Mouse (Mus musculus) heart, postnatal 14 days (tissue): ENCODE data around the gene Mgat4b. TPM values are rescaled to one million over a fixed set of nuclear protein-coding genes. Genes with fewer than 3 reads are reported as not detected.

Experiments
- DNase-seq, 2 experiments: peaks; one replicate each; pipeline ENCODE4 v3.0.0; 2021 to 2022
- intact Hi-C: fragments of 180-260 bp; cut with DNase I; formaldehyde crosslinking; loops from one replicate; pipeline ENCODE4 v1.15.1; 2025
- total RNA-seq, 2 experiments: library from RNA; stranded (reverse); gene quantifications; 2 replicates each; pipeline ENCODE4 v1.2.3; 2021

Mgat4b gene
- total RNA-seq, 2 experiments from 2014 or later, result 97.2 to 101 TPM

GRCm38 (mm10) chr11:50238324-50238723 is 27.6 kb downstream of the Mgat4b start, which contains the start of gene Ltc4s:
TSS of gene Ltc4s (minus strand) at chr11:50238616.
- no peak for DNase-seq
- intact Hi-C loops, result no loop called here

- DNase-seq, result no peak
- intact Hi-C loops, result no loop called here
These were observed 28.4 kb downstream of the Mgat4b start for GRCm38 (mm10) chr11:50238821-50239791.

- DNase-seq, result peak in 1 of 2 experiments; percentile 15
- intact Hi-C loops, result no loop called here
These were observed 29.7 kb downstream of the Mgat4b start for GRCm38 (mm10) chr11:50240235-50240911.

- intact Hi-C loops, result no loop called here
- DNase-seq, result no peak
These were observed 33.2 kb downstream of the Mgat4b start for GRCm38 (mm10) chr11:50243926-50244325.

- DNase-seq, result no peak
- intact Hi-C loops, result no loop called here
These were observed 34.6 kb downstream of the Mgat4b start for GRCm38 (mm10) chr11:50245269-50245668.

GRCm38 (mm10) chr11:50248473-50249171 is 37.9 kb downstream of the Mgat4b start:
- intact Hi-C loops, result no loop called here
- DNase-seq, result no peak

- no peak for DNase-seq
- intact Hi-C loops, result no loop called here
These were observed 41.5 kb downstream of the Mgat4b start for GRCm38 (mm10) chr11:50252166-50252565.

- DNase-seq, result no peak
- intact Hi-C loops, result no loop called here
These were observed 42.1 kb downstream of the Mgat4b start for GRCm38 (mm10) chr11:50252684-50253265.

GRCm38 (mm10) chr11:50253393-50253792 is 42.7 kb downstream of the Mgat4b start:
- DNase-seq, result no peak
- intact Hi-C loops, result no loop called here

- peak in 1 of 2 experiments; percentile 21 for DNase-seq
- intact Hi-C loops, result no loop called here
These were observed 43.4 kb downstream of the Mgat4b start for GRCm38 (mm10) chr11:50254010-50254580.

- intact Hi-C loops, result no loop called here
- DNase-seq, result no peak
These were observed 45.9 kb downstream of the Mgat4b start for GRCm38 (mm10) chr11:50256615-50257014.

GRCm38 (mm10) chr11:50258310-50258709 is 47.6 kb downstream of the Mgat4b start:
- intact Hi-C loops, result no loop called here
- no peak for DNase-seq

GRCm38 (mm10) chr11:50262020-50262419 is 51.3 kb downstream of the Mgat4b start:
- intact Hi-C loops, result loop anchor here (10.0 kb wide), 1 partner anchor 103 kb away; no protein-coding TSS in a partner anchor
- DNase-seq, result peak in 1 of 2 experiments; percentile 36

- intact Hi-C loops, result loop anchor here (10.0 kb wide), 1 partner anchor 102 kb away; no protein-coding TSS in a partner anchor
- no peak for DNase-seq
These were observed 52.5 kb downstream of the Mgat4b start for GRCm38 (mm10) chr11:50263198-50263597.

GRCm38 (mm10) chr11:50265931-50266330 is 55.2 kb downstream of the Mgat4b start:
- no peak for DNase-seq
- intact Hi-C loops, result loop anchor here (10.0 kb wide), 1 partner anchor 99 kb away; no protein-coding TSS in a partner anchor

- DNase-seq, result no peak
- intact Hi-C loops, result loop anchor here (10.0 kb wide), 1 partner anchor 98 kb away; no protein-coding TSS in a partner anchor
These were observed 56.3 kb downstream of the Mgat4b start for GRCm38 (mm10) chr11:50266997-50267396.

- DNase-seq, result peak in 1 of 2 experiments; percentile 47
- intact Hi-C loops, result loop anchor here (10.0 kb wide), 1 partner anchor 96 kb away; no protein-coding TSS in a partner anchor
These were observed 58.5 kb downstream of the Mgat4b start for GRCm38 (mm10) chr11:50269163-50269562.

GRCm38 (mm10) chr11:50269885-50270284 is 59.2 kb downstream of the Mgat4b start:
- intact Hi-C loops, result loop anchor here (10.0 kb wide), 1 partner anchor 95 kb away; no protein-coding TSS in a partner anchor
- no peak for DNase-seq

GRCm38 (mm10) chr11:50272819-50273218 is 62.1 kb downstream of the Mgat4b start:
- intact Hi-C loops, result no loop called here
- no peak for DNase-seq

- intact Hi-C loops, result no loop called here
- no peak for DNase-seq
These were observed 64.4 kb downstream of the Mgat4b start for GRCm38 (mm10) chr11:50275077-50275476.
